Mouse (Mus musculus) hindbrain, embryonic 16.5 days (tissue): Measurements from ENCODE around the gene Fkbp3. TPM values are rescaled to one million over a fixed set of nuclear protein-coding genes. Genes with fewer than 3 reads are reported as not detected.
A peak's percentile ranks its signal among the peaks of the same experiment; 100 is the strongest.
"Not testable (repeated sequence)": the region's sequence is repeated elsewhere in the genome, so short reads cannot be mapped to it uniquely, and the experiment has no call there.

Experiments used
- ATAC-seq: fragments of 200-750 bp; cut with Nextera tagmentation; 2 replicates; pipeline ENCODE4 v1.8.0; 2017; ENCODE audit warnings: moderate TSS enrichment, moderate library complexity
- H3K27ac ChIP-seq: fragments of 300-500 bp; sonication (generic); 2 replicates; pipeline ENCODE4 v1.5.1; 2014; ENCODE audit warnings: low read depth, mild to moderate bottlenecking, control low read depth, low read length, moderate library complexity
- H3K27me3 ChIP-seq: fragments of 300-500 bp; sonication (generic); replicated peaks from 2 replicates; pipeline ENCODE4 v1.6.1; 2014; ENCODE audit warnings: low read length; ENCODE audit not compliant: control insufficient read depth, insufficient read depth
- H3K36me3 ChIP-seq: fragments of 300-500 bp; sonication (generic); 2 replicates; pipeline ENCODE4 v1.6.1; 2014; ENCODE audit warnings: mild to moderate bottlenecking, low read length, moderate library complexity, mixed read lengths; ENCODE audit not compliant: control insufficient read depth, insufficient read depth
- H3K4me1 ChIP-seq: fragments of 300-500 bp; sonication (generic); 2 replicates; pipeline ENCODE4 v1.6.1; 2014; ENCODE audit warnings: low read depth, low read length; ENCODE audit not compliant: control insufficient read depth, insufficient read depth
- H3K4me2 ChIP-seq: fragments of 300-500 bp; sonication (generic); 2 replicates; pipeline ENCODE4 v1.6.1; 2014; ENCODE audit warnings: mild to moderate bottlenecking, low read length, control low read depth, moderate library complexity
- H3K4me3 ChIP-seq: fragments of 300-500 bp; sonication (generic); 2 replicates; pipeline ENCODE4 v1.5.1; 2014; ENCODE audit warnings: mild to moderate bottlenecking, low read length, control low read depth, moderate library complexity
- H3K9ac ChIP-seq: fragments of 300-500 bp; sonication (generic); 2 replicates; pipeline ENCODE4 v1.6.1; 2014; ENCODE audit warnings: low read depth, mild to moderate bottlenecking, control low read depth, low read length, moderate library complexity
- H3K9me3 ChIP-seq: fragments of 300-500 bp; sonication (generic); 2 replicates; pipeline ENCODE4 v1.6.1; 2014; ENCODE audit warnings: mild to moderate bottlenecking, low read length, moderate library complexity; ENCODE audit not compliant: control insufficient read depth
- WGBS: fragments of 180-500 bp; shearing (Covaris S2); extraction: QIAGEN DNeasy Blood & Tissue Kit; methylation state at CpG from one replicate; pipeline ENCODE4 v1.1.7; 2014; 5-methylcytosine and 5-hydroxymethylcytosine counted together
- polyA plus RNA-seq: library from polyadenylated mRNA; unstranded; fragments of >200 nt; fragmentation: Nextera tagmentation; extraction: Ambion mirVana; gene quantifications from 2 replicates; pipeline ENCODE4 v1.2.1, GENCODE M21; 2015

Gene Fkbp3
- 388 and 458 TPM in 2 replicates for polyA plus RNA-seq

- Histone ChIP-seq H3K4me3 (peak within 1 kb of the TSS; percentile 92), H3K9ac (peak within 1 kb of the TSS; percentile 82), H3K36me3 (peaks cover 4% of the 10 kb centered on the region), H3K9me3 (no peaks in the 10 kb centered on the region), H3K27me3 (no peaks in the 10 kb centered on the region), H3K4me1 (peaks cover 25% of the 10 kb centered on the region), H3K27ac (peak within 1 kb of the TSS; percentile 96), H3K4me2 (peak within 1 kb of the TSS; percentile 83)
- ATAC-seq: peak; percentile 99
- WGBS: 0% methylated on average over 48 of the region's 49 CpGs
Observed at GRCm38 (mm10) chr12:65073611-65074178, at the start of gene Fkbp3. Gene Fkbp3 (minus strand): TSS chr12:65074007.

GRCm38 (mm10) chr12:65119451-65119850 lies 45.6 kb upstream of the Fkbp3 start:
- Histone ChIP-seq H3K4me1 (no peaks in the 10 kb centered on the region), H3K36me3 (peaks cover 27% of the 10 kb centered on the region), H3K9ac (no peak overlapping the region), H3K27me3 (no peaks in the 10 kb centered on the region), H3K4me2 (no peak overlapping the region), H3K9me3 (no peaks in the 10 kb centered on the region), H3K4me3 (no peak overlapping the region), H3K27ac (no peak overlapping the region)
- no peak for ATAC-seq
- WGBS: 92% methylated on average over 5 of the region's 5 CpGs

GRCm38 (mm10) chr12:65118968-65119367 lies 45.2 kb upstream of the Fkbp3 start:
- no peaks in the 10 kb centered on the region for H3K9me3 ChIP-seq
- peaks cover 27% of the 10 kb centered on the region for H3K36me3 ChIP-seq
- WGBS: 83% methylated on average over 7 of the region's 7 CpGs
- no peak for ATAC-seq
- H3K9ac ChIP-seq: no peak overlapping the region
- H3K27me3 ChIP-seq: no peaks in the 10 kb centered on the region
- no peak overlapping the region for H3K4me2 ChIP-seq
- H3K4me3 ChIP-seq: no peak overlapping the region
- H3K4me1 ChIP-seq: no peaks in the 10 kb centered on the region
- H3K27ac ChIP-seq: no peak overlapping the region

GRCm38 (mm10) chr12:65114978-65115377 lies 41.2 kb upstream of the Fkbp3 start:
- H3K4me2 ChIP-seq, H3K4me1 ChIP-seq, ATAC-seq, H3K27me3 ChIP-seq, H3K4me3 ChIP-seq, H3K27ac ChIP-seq, H3K9me3 ChIP-seq, H3K9ac ChIP-seq: not testable (repeated sequence)
- WGBS: 97% methylated on average over 3 of the region's 3 CpGs
- H3K36me3 ChIP-seq: peaks cover 12% of the 10 kb centered on the region; the same call in 1 of the 2 replicates

- no peaks in the 10 kb centered on the region for H3K4me1 ChIP-seq
- no peak overlapping the region for H3K4me2 ChIP-seq
- 94% methylated on average over 4 of the region's 4 CpGs for WGBS
- no peaks in the 10 kb centered on the region for H3K9me3 ChIP-seq
- ATAC-seq: no peak
- H3K36me3 ChIP-seq: peaks cover 7% of the 10 kb centered on the region; the same call in 1 of the 2 replicates
- H3K4me3 ChIP-seq: no peak overlapping the region
- H3K9ac ChIP-seq: no peak overlapping the region
- H3K27ac ChIP-seq: no peak overlapping the region
- H3K27me3 ChIP-seq: no peaks in the 10 kb centered on the region
Observed at GRCm38 (mm10) chr12:65113925-65114324, 40.1 kb upstream of the Fkbp3 start.

GRCm38 (mm10) chr12:65112811-65113210 lies 39.0 kb upstream of the Fkbp3 start:
- Histone ChIP-seq H3K36me3 (peaks cover 6% of the 10 kb centered on the region; the same call in 1 of the 2 replicates), H3K9ac (no peak overlapping the region), H3K4me2 (no peak overlapping the region), H3K4me3 (no peak overlapping the region), H3K9me3 (no peaks in the 10 kb centered on the region), H3K27me3 (no peaks in the 10 kb centered on the region), H3K27ac (no peak overlapping the region), H3K4me1 (no peaks in the 10 kb centered on the region)
- no peak for ATAC-seq
- 95% methylated on average over 1 of the region's 1 CpGs for whole genome bisulfite sequencing

GRCm38 (mm10) chr12:65111503-65111902 lies 37.7 kb upstream of the Fkbp3 start:
- no peaks in the 10 kb centered on the region for H3K4me1 ChIP-seq
- H3K27me3 ChIP-seq: no peaks in the 10 kb centered on the region
- no peak overlapping the region for H3K4me2 ChIP-seq
- H3K4me3 ChIP-seq: no peak overlapping the region
- no peaks in the 10 kb centered on the region for H3K9me3 ChIP-seq
- H3K9ac ChIP-seq: no peak overlapping the region
- no peak overlapping the region for H3K27ac ChIP-seq
- H3K36me3 ChIP-seq: 0 out of 2 replicates have a peak, but pooled peaks cover 2% of the 10 kb centered on the region
- ATAC-seq: no peak
- WGBS: 93% methylated on average over 3 of the region's 3 CpGs

- no peak overlapping the region for H3K9ac ChIP-seq
- H3K4me1 ChIP-seq: no peaks in the 10 kb centered on the region
- H3K36me3 ChIP-seq: peaks cover 14% of the 10 kb centered on the region
- no peak for ATAC-seq
- WGBS: 94% methylated on average over 1 of the region's 1 CpGs
- H3K4me2 ChIP-seq: no peak overlapping the region
- H3K27ac ChIP-seq: no peak overlapping the region
- no peaks in the 10 kb centered on the region for H3K9me3 ChIP-seq
- H3K4me3 ChIP-seq: no peak overlapping the region
- no peaks in the 10 kb centered on the region for H3K27me3 ChIP-seq
Observed at GRCm38 (mm10) chr12:65108746-65109145, 34.9 kb upstream of the Fkbp3 start.

- no peaks in the 10 kb centered on the region for H3K36me3 ChIP-seq
- H3K4me1 ChIP-seq: peaks cover 25% of the 10 kb centered on the region
- H3K27ac ChIP-seq: no peak overlapping the region
- H3K4me3 ChIP-seq: no peak overlapping the region; the same call in 1 of the 2 replicates
- H3K27me3 ChIP-seq: no peaks in the 10 kb centered on the region
- H3K4me2 ChIP-seq: peak overlapping the region; percentile 71
- H3K9me3 ChIP-seq: no peaks in the 10 kb centered on the region
- no peak overlapping the region for H3K9ac ChIP-seq
- ATAC-seq: no peak
- 88% methylated on average over 9 of the region's 9 CpGs for WGBS
Observed at GRCm38 (mm10) chr12:65076906-65077305, 3.1 kb upstream of the Fkbp3 start.
